Mouse (Mus musculus) testis, adult 2 months (tissue): ENCODE measurements around the gene Gclm.

ENCODE experiments used
- CTCF ChIP-seq: fragments of 200-500 bp; IDR thresholded peaks from 2 replicates; pipeline ENCODE4 v1.5.1; 2012; ENCODE audit warnings: low read depth, mild to moderate bottlenecking, inconsistent platforms, low read length, moderate library complexity; ENCODE audit not compliant: control insufficient read depth, insufficient read depth, insufficient replicate concordance
- POLR2A ChIP-seq: fragments of 200-500 bp; IDR thresholded peaks from 2 replicates; pipeline ENCODE4 v1.6.1; 2012; ENCODE audit warnings: low read depth, mild to moderate bottlenecking, inconsistent platforms, low read length, moderate library complexity; ENCODE audit not compliant: control insufficient read depth

DNA sequence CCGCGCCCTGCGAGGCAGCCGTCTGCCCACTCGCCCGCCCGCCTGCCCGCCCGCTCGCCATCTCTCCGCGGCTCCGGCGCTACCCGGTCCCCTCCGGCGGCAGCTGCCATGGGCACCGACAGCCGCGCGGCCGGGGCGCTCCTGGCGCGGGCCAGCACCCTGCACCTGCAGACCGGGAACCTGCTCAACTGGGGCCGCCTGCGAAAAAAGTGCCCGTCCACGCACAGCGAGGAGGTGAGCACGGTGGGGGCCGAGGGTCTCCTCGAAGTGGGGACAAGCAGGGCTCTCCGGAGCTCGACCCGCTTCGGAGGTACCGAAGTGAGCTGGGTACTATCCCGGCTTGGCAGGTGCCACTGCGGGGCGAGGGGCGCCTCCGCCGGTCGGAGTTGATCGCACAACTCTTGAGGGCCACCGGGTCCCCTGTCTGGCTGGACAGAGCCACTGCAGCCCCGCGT, 548 bp downstream of the Gclm start:
- TF ChIP-seq POLR2A (no peak), CTCF (no peak)
